Comparison of ENCODE assay signal across 12 mouse cellular contexts in the genomic region with DNA sequence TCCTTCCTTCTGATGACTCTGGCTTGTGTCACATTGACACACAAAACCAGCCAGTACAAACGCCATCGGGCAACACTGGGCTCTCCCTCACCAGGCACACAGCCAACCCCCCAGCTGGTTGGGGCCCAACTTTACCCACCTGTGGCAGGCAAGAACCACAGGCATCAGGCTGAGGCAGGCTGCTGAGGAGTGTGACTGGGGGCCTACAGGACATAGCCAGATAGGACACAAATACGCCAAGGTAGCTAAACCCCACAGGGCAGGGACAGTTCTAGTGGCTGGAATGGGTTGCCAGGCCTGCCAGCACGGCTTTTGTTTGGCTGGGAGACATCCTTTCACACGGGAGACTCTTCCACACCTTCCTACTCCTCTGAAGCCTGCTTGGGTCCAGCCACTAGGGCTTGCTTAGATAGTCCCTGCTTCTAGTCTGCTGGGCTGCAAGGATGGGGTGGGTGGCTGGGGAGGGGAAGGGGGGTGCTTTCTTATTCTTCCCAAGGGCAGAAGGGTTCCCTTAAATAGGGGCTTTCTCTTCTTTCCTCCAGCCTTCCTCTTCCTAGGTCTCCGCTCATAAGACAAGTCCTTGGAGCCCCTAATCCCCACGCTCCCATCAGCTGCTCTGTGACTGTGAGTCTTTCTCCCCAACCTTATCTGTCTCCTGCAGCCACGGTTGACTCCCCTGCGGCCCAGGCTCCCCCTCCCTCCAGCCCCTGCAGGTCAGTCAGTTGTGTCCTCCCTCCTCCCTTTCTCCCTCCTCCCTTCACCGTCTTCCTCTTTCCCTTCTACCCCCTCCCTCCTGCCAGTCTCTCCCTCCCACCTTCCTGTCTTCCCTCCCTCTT. TPM values are rescaled to one million over a fixed set of nuclear protein-coding genes. Genes with fewer than 3 reads are reported as not detected.
DNase-seq lines count a peak whose midpoint lies in the region; ATAC-seq lines count a peak whose summit lies in the region.
"Had no signal": no experiment of that assay in that cellular context is flagged by ENCODE, and none has a peak within 500 bp of the region (broad histone marks: within the 10 kb centered on the region; RNA-seq: fewer than 3 reads in every experiment).

No protein-coding gene starts in this region.

- H3K4me2 ChIP-seq in kidney, embryonic 15.5 days: peak overlapping the region; percentile 21; the same call in 1 of the 2 replicates
- H3K4me2 ChIP-seq in midbrain, embryonic 16.5 days (ENCODE audit: low read length): no peak overlapping the region
- H3K4me2 ChIP-seq: embryonic facial prominence, embryonic 13.5 days had no signal

- no peak for DNase-seq in kidney, adult 9 months
- peak; percentile 78 for DNase-seq in c-Kit-positive CD71-positive TER-119-negative erythroid progenitor cells, embryonic 14.5 days (ENCODE audit: low read depth)
- DNase-seq in limb, embryonic 10.5 days (ENCODE audit: low spot score): no peak
- DNase-seq in cerebellum, postnatal 25 days: no peak
- no peak for DNase-seq in cerebellum, adult 8-10 months
- no peak for DNase-seq in thymus, postnatal 14 days
- DNase-seq: adrenal gland, postnatal 14 days; gastrocnemius, postnatal 10 days; right cerebral cortex, adult 18-20 months had no signal

- H3K4me3 ChIP-seq in kidney, embryonic 15.5 days (replicated peaks): no peak overlapping the region
- H3K4me3 ChIP-seq in limb, embryonic 10.5 days: no peak overlapping the region
- no peak overlapping the region for H3K4me3 ChIP-seq in midbrain, embryonic 16.5 days (ENCODE audit: low read depth, low read length)
- H3K4me3 ChIP-seq: embryonic facial prominence, embryonic 13.5 days had no signal

- H3K27ac ChIP-seq in kidney, embryonic 15.5 days: no peak overlapping the region
- peak overlapping the region; percentile 39; the same call in 1 of the 2 replicates for H3K27ac ChIP-seq in limb, embryonic 10.5 days
- H3K27ac ChIP-seq in midbrain, embryonic 16.5 days (ENCODE audit: low read length): peak overlapping the region; percentile 60
- H3K27ac ChIP-seq: embryonic facial prominence, embryonic 13.5 days had no signal

- peaks cover 10% of the 10 kb centered on the region for H3K4me1 ChIP-seq in kidney, embryonic 15.5 days
- H3K4me1 ChIP-seq in limb, embryonic 10.5 days: peaks cover 42% of the 10 kb centered on the region
- H3K4me1 ChIP-seq in midbrain, embryonic 16.5 days (ENCODE audit: control insufficient read depth, insufficient read depth, low read length): peaks cover 7% of the 10 kb centered on the region
- H3K4me1 ChIP-seq: embryonic facial prominence, embryonic 13.5 days had no signal

- WGBS in kidney, embryonic 15.5 days: 30% methylated on average over 10 of the region's 10 CpGs
- WGBS in limb, embryonic 10.5 days: 38% methylated on average over 10 of the region's 10 CpGs
- 31% methylated on average over 10 of the region's 10 CpGs for WGBS in midbrain, embryonic 16.5 days

- H3K27me3 ChIP-seq in kidney, embryonic 15.5 days: peaks cover 26% of the 10 kb centered on the region; the same call in 1 of the 2 replicates
- peaks cover 77% of the 10 kb centered on the region for H3K27me3 ChIP-seq in limb, embryonic 10.5 days (ENCODE audit: low read depth, poor library complexity, severe bottlenecking)
- H3K27me3 ChIP-seq in midbrain, embryonic 16.5 days (ENCODE audit: control insufficient read depth, insufficient read depth, low read depth, low read length): no peaks in the 10 kb centered on the region

- no peaks in the 10 kb centered on the region for H3K36me3 ChIP-seq in kidney, embryonic 15.5 days
- no peaks in the 10 kb centered on the region for H3K36me3 ChIP-seq in limb, embryonic 10.5 days
- H3K36me3 ChIP-seq in midbrain, embryonic 16.5 days (ENCODE audit: control insufficient read depth, insufficient read depth, low read length): no peaks in the 10 kb centered on the region
- H3K36me3 ChIP-seq: embryonic facial prominence, embryonic 13.5 days had no signal

- H3K9ac ChIP-seq in kidney, embryonic 15.5 days: no peak overlapping the region
- H3K9ac ChIP-seq in midbrain, embryonic 16.5 days (ENCODE audit: low read depth, low read length): no peak overlapping the region
- H3K9ac ChIP-seq: embryonic facial prominence, embryonic 13.5 days had no signal

- peak; percentile 86 for ATAC-seq in kidney, embryonic 15.5 days (replicated peaks; ENCODE audit: low FRiP score)
- ATAC-seq in midbrain, embryonic 16.5 days: peak; percentile 44; the same call in 1 of the 2 replicates

- no peaks in the 10 kb centered on the region for H3K9me3 ChIP-seq in kidney, embryonic 15.5 days (replicated peaks)
- no peaks in the 10 kb centered on the region for H3K9me3 ChIP-seq in limb, embryonic 10.5 days (replicated peaks)
- no peaks in the 10 kb centered on the region for H3K9me3 ChIP-seq in midbrain, embryonic 16.5 days (replicated peaks; ENCODE audit: control insufficient read depth, low read length, poor library complexity, severe bottlenecking)
- H3K9me3 ChIP-seq: embryonic facial prominence, embryonic 13.5 days had no signal

RNA-seq across cellular contexts. Expression of a gene that starts 29.1 kb away (rescaled TPM):
- polyA plus RNA-seq in kidney, embryonic 15.5 days (2015; fragmentation: Nextera tagmentation; extraction: Ambion mirVana): 0.81 and 0.90 TPM in 2 replicates
- 0.72 and 0.74 TPM in 2 replicates for polyA plus RNA-seq in limb, embryonic 10.5 days (2016; fragmentation: Nextera tagmentation; extraction: Ambion mirVana)
- polyA plus RNA-seq in midbrain, embryonic 16.5 days (2015; fragmentation: Nextera tagmentation; extraction: Ambion mirVana): 10.2 and 11.2 TPM in 2 replicates

RNA-seq across cellular contexts. Expression of a gene that starts 29.9 kb away (rescaled TPM):
- polyA plus RNA-seq in kidney, embryonic 15.5 days (2015; fragmentation: Nextera tagmentation; extraction: Ambion mirVana): 0.84 and 0.93 TPM in 2 replicates
- polyA plus RNA-seq in limb, embryonic 10.5 days (2016; fragmentation: Nextera tagmentation; extraction: Ambion mirVana): 0.20 and 0.34 TPM in 2 replicates
- polyA plus RNA-seq in midbrain, embryonic 16.5 days (2015; fragmentation: Nextera tagmentation; extraction: Ambion mirVana): 9.1 and 9.3 TPM in 2 replicates

RNA-seq across cellular contexts. Expression of a gene that starts 31.3 kb away (rescaled TPM):
- 10.9 and 11.8 TPM in 2 replicates for polyA plus RNA-seq in kidney, embryonic 15.5 days (2015; fragmentation: Nextera tagmentation; extraction: Ambion mirVana)
- polyA plus RNA-seq in limb, embryonic 10.5 days (2016; fragmentation: Nextera tagmentation; extraction: Ambion mirVana): 10.3 and 12.2 TPM in 2 replicates
- 19.2 and 19.7 TPM in 2 replicates for polyA plus RNA-seq in midbrain, embryonic 16.5 days (2015; fragmentation: Nextera tagmentation; extraction: Ambion mirVana)
